Mouse (Mus musculus) kidney, postnatal 10 days (tissue): Measurements from ENCODE around the gene Mageb16.

Experiments
- DNase-seq: peaks from one replicate; pipeline ENCODE4 v3.0.0; 2021; ENCODE audit warnings: mixed read lengths

The Mageb16 gene

GRCm38 (mm10) chrX:79671411-79671810 is at the start of gene Mageb16:
Gene Mageb16 (minus strand): TSS chrX:79671435.
- DNase-seq, result no peak

- no peak for DNase-seq
Measured at GRCm38 (mm10) chrX:79651091-79651490, 20.1 kb downstream of the Mageb16 start.

GRCm38 (mm10) chrX:79635396-79635795 is 35.8 kb downstream of the Mageb16 start:
- no peak for DNase-seq

GRCm38 (mm10) chrX:79606462-79606861 is 64.8 kb downstream of the Mageb16 start:
- DNase-seq, result no peak
